Mouse (Mus musculus): ENCODE results near the gene Tmem121b.

DNA sequence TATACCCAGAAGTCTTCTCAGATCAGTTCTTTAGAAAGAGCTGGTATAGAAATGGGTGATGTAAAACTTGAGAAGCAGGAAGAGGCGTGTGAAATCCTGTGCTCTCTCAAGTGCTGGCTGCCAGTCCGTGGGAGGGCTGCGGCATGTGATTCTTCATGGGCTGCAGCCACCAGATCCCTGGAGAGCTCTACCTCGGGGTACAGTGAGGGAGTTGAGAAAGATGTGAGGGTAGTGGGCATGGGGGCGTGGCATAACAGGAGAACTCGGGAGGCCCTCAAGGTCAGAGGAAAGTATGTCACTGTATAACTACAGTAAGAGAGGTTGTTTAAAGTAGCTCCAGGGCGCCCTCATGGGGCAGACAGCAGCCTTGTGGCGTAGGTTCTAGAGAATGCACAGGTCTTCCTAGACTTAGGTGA is 10.4 kb downstream of the Tmem121b start:
- TF ChIP-seq ZC3H11A (IDR thresholded peaks at IDR 0.05; ENCODE audit: borderline replicate concordance, low read depth, low read length) (no peak), CHD2 (IDR thresholded peaks at IDR 0.05; ENCODE audit: low read depth, low read length) (no peak), MAFK (IDR thresholded peaks at IDR 0.05; ENCODE audit: insufficient read depth, low read depth, low read length) (no peak)

Data from ES-E14 (cell line).